Mouse (Mus musculus): ENCODE data around the gene Zfp628. TPM values are rescaled to one million over a fixed set of nuclear protein-coding genes. Genes with fewer than 3 reads are reported as not detected.

Gene Zfp628
- polyA plus RNA-seq, 1 experiment: 9.0 TPM

GRCm38 (mm10) chr7:4899649-4900522 lies 15.1 kb upstream of the Zfp628 start:
- Histone ChIP-seq H3K79me2 (ENCODE audit: control insufficient read depth, insufficient read depth) (no peaks in the 10 kb centered on the region), H3K27me3 (ENCODE audit: control insufficient read depth, insufficient read depth, insufficient read length) (no peaks in the 10 kb centered on the region), H3K36me3 (ENCODE audit: control insufficient read depth, insufficient read depth) (no peaks in the 10 kb centered on the region), H3ac (ENCODE audit: control insufficient read depth, insufficient read length, low read depth) (no peak overlapping the region), H3K79me3 (ENCODE audit: low read depth) (no peaks in the 10 kb centered on the region), H3K4me3 (ENCODE audit: insufficient read depth, poor library complexity, severe bottlenecking) (no peak overlapping the region)
- no peak for TF ChIP-seq MYOG (IDR thresholded peaks at IDR 0.05; ENCODE audit: control insufficient read depth, extremely low read depth, insufficient read length)
- no peak for TF ChIP-seq MYOD1 (IDR thresholded peaks at IDR 0.05; ENCODE audit: control insufficient read depth, insufficient read length, low read depth)
- no peak for TF ChIP-seq FOSL1 (IDR thresholded peaks at IDR 0.05; ENCODE audit: insufficient read depth, low read length, poor library complexity, severe bottlenecking)
- TF ChIP-seq USF1 (IDR thresholded peaks at IDR 0.05; ENCODE audit: low read depth): no peak
- TF ChIP-seq MAX (IDR thresholded peaks at IDR 0.05): no peak
- no peak for TF ChIP-seq CTCF (IDR thresholded peaks at IDR 0.05; ENCODE audit: control insufficient read depth, insufficient read depth, insufficient read length)
- TF ChIP-seq CEBPB (IDR thresholded peaks at IDR 0.05; ENCODE audit: low read depth): no peak

GRCm38 (mm10) chr7:4900523-4900851 lies 14.5 kb upstream of the Zfp628 start:
- H3K79me2 ChIP-seq (ENCODE audit: control insufficient read depth, insufficient read depth): no peaks in the 10 kb centered on the region
- no peak overlapping the region for H3K4me3 ChIP-seq (ENCODE audit: insufficient read depth, poor library complexity, severe bottlenecking)
- no peak overlapping the region for H3ac ChIP-seq (ENCODE audit: control insufficient read depth, insufficient read length, low read depth)
- TF ChIP-seq FOSL1 (IDR thresholded peaks at IDR 0.05; ENCODE audit: insufficient read depth, low read length, poor library complexity, severe bottlenecking) (no peak), USF1 (IDR thresholded peaks at IDR 0.05; ENCODE audit: low read depth) (no peak), MAX (IDR thresholded peaks at IDR 0.05) (no peak), MYOD1 (IDR thresholded peaks at IDR 0.05; ENCODE audit: control insufficient read depth, insufficient read length, low read depth) (no peak), CTCF (IDR thresholded peaks at IDR 0.05; ENCODE audit: control insufficient read depth, insufficient read depth, insufficient read length) (no peak), MYOG (IDR thresholded peaks at IDR 0.05; ENCODE audit: control insufficient read depth, extremely low read depth, insufficient read length) (no peak), CEBPB (IDR thresholded peaks at IDR 0.05; ENCODE audit: low read depth) (no peak)
- no peaks in the 10 kb centered on the region for H3K36me3 ChIP-seq (ENCODE audit: control insufficient read depth, insufficient read depth)
- peaks cover 3% of the 10 kb centered on the region for H3K27me3 ChIP-seq (ENCODE audit: control insufficient read depth, insufficient read depth, insufficient read length)
- no peaks in the 10 kb centered on the region for H3K79me3 ChIP-seq (ENCODE audit: low read depth)

- Histone ChIP-seq H3K4me3 (ENCODE audit: insufficient read depth, poor library complexity, severe bottlenecking) (no peak overlapping the region), H3K79me3 (ENCODE audit: low read depth) (no peaks in the 10 kb centered on the region), H3K79me2 (ENCODE audit: control insufficient read depth, insufficient read depth) (no peaks in the 10 kb centered on the region), H3K27me3 (ENCODE audit: control insufficient read depth, insufficient read depth, insufficient read length) (peaks cover 5% of the 10 kb centered on the region), H3ac (ENCODE audit: control insufficient read depth, insufficient read length, low read depth) (no peak overlapping the region), H3K36me3 (ENCODE audit: control insufficient read depth, insufficient read depth) (no peaks in the 10 kb centered on the region)
- TF ChIP-seq MYOD1 (IDR thresholded peaks at IDR 0.05; ENCODE audit: control insufficient read depth, insufficient read length, low read depth) (no peak), CTCF (IDR thresholded peaks at IDR 0.05; ENCODE audit: control insufficient read depth, insufficient read depth, insufficient read length) (no peak), MAX (IDR thresholded peaks at IDR 0.05) (no peak), USF1 (IDR thresholded peaks at IDR 0.05; ENCODE audit: low read depth) (no peak)
Measured at GRCm38 (mm10) chr7:4901171-4901570, 13.8 kb upstream of the Zfp628 start.

- TF ChIP-seq MAX (IDR thresholded peaks at IDR 0.05): no peak
- no peak for TF ChIP-seq CEBPB (IDR thresholded peaks at IDR 0.05; ENCODE audit: low read depth)
- TF ChIP-seq MYOG (IDR thresholded peaks at IDR 0.05; ENCODE audit: control insufficient read depth, extremely low read depth, insufficient read length): no peak
- no peak for TF ChIP-seq CTCF (IDR thresholded peaks at IDR 0.05; ENCODE audit: control insufficient read depth, insufficient read depth, insufficient read length)
- no peak for TF ChIP-seq FOSL1 (IDR thresholded peaks at IDR 0.05; ENCODE audit: insufficient read depth, low read length, poor library complexity, severe bottlenecking)
- TF ChIP-seq USF1 (IDR thresholded peaks at IDR 0.05; ENCODE audit: low read depth): no peak
- no peak for TF ChIP-seq MYOD1 (IDR thresholded peaks at IDR 0.05; ENCODE audit: control insufficient read depth, insufficient read length, low read depth)
- no peaks in the 10 kb centered on the region for H3K79me2 ChIP-seq (ENCODE audit: control insufficient read depth, insufficient read depth)
- H3ac ChIP-seq (ENCODE audit: control insufficient read depth, insufficient read length, low read depth): no peak overlapping the region
- no peak overlapping the region for H3K4me3 ChIP-seq (ENCODE audit: insufficient read depth, poor library complexity, severe bottlenecking)
- peaks cover 17% of the 10 kb centered on the region for H3K27me3 ChIP-seq (ENCODE audit: control insufficient read depth, insufficient read depth, insufficient read length)
- no peaks in the 10 kb centered on the region for H3K36me3 ChIP-seq (ENCODE audit: control insufficient read depth, insufficient read depth)
- H3K79me3 ChIP-seq (ENCODE audit: low read depth): no peaks in the 10 kb centered on the region
Measured at GRCm38 (mm10) chr7:4902404-4902803, 12.6 kb upstream of the Zfp628 start.

GRCm38 (mm10) chr7:4906466-4906950 lies 8.5 kb upstream of the Zfp628 start, which contains the start of gene Gm36210:
Gm36210 (minus strand) TSS chr7:4906516.
- Histone ChIP-seq H3K79me3 (ENCODE audit: low read depth) (no peaks in the 10 kb centered on the region), H3K36me3 (ENCODE audit: control insufficient read depth, insufficient read depth) (no peaks in the 10 kb centered on the region), H3K27me3 (ENCODE audit: control insufficient read depth, insufficient read depth, insufficient read length) (peaks cover 27% of the 10 kb centered on the region), H3K79me2 (ENCODE audit: control insufficient read depth, insufficient read depth) (no peaks in the 10 kb centered on the region), H3K4me3 (ENCODE audit: insufficient read depth, poor library complexity, severe bottlenecking) (no peak within 1 kb of the TSS), H3ac (ENCODE audit: control insufficient read depth, insufficient read length, low read depth) (no peak within 1 kb of the TSS)
- TF ChIP-seq MYOD1 (IDR thresholded peaks at IDR 0.05; ENCODE audit: control insufficient read depth, insufficient read length, low read depth) (no peak), CEBPB (IDR thresholded peaks at IDR 0.05; ENCODE audit: low read depth) (no peak), USF1 (IDR thresholded peaks at IDR 0.05; ENCODE audit: low read depth) (no peak), MYOG (IDR thresholded peaks at IDR 0.05; ENCODE audit: control insufficient read depth, extremely low read depth, insufficient read length) (no peak), MAX (IDR thresholded peaks at IDR 0.05) (no peak), CTCF (IDR thresholded peaks at IDR 0.05; ENCODE audit: control insufficient read depth, insufficient read depth, insufficient read length) (no peak), FOSL1 (IDR thresholded peaks at IDR 0.05; ENCODE audit: insufficient read depth, low read length, poor library complexity, severe bottlenecking) (no peak)

Data from C2C12 (cell line).